Mouse (Mus musculus) erythroid progenitor cell, adult 5-6 weeks (primary cell): ENCODE data around the gene Abcc4. TPM values are rescaled to one million over a fixed set of nuclear protein-coding genes. Genes with fewer than 3 reads are reported as not detected.

Experiments
- ATAC-seq: replicated peaks from 2 replicates; pipeline ENCODE4 v1.8.0; 2016; ENCODE audit warnings: moderate number of reproducible peaks, mild to moderate bottlenecking, moderate TSS enrichment, inconsistent platforms; ENCODE audit not compliant: poor library complexity, low FRiP score, severe bottlenecking
- total RNA-seq, 2 experiments: library from RNA; stranded (forward) in 1 of 2; stranded (reverse) in 1 of 2; fragments of 150-400 nt in 1 of 2; fragments of 186-747, 209-891 nt in 1 of 2; gene quantifications; 2 replicates each; pipeline versions ENCODE4 v1.2.3 to v1.2.4; 2015 to 2017; ENCODE audit warnings: low replicate concordance in 2 of 2

Abcc4 gene
- total RNA-seq, 2 experiments from 2014 or later, result 16.3 to 17.5 TPM

DNA sequence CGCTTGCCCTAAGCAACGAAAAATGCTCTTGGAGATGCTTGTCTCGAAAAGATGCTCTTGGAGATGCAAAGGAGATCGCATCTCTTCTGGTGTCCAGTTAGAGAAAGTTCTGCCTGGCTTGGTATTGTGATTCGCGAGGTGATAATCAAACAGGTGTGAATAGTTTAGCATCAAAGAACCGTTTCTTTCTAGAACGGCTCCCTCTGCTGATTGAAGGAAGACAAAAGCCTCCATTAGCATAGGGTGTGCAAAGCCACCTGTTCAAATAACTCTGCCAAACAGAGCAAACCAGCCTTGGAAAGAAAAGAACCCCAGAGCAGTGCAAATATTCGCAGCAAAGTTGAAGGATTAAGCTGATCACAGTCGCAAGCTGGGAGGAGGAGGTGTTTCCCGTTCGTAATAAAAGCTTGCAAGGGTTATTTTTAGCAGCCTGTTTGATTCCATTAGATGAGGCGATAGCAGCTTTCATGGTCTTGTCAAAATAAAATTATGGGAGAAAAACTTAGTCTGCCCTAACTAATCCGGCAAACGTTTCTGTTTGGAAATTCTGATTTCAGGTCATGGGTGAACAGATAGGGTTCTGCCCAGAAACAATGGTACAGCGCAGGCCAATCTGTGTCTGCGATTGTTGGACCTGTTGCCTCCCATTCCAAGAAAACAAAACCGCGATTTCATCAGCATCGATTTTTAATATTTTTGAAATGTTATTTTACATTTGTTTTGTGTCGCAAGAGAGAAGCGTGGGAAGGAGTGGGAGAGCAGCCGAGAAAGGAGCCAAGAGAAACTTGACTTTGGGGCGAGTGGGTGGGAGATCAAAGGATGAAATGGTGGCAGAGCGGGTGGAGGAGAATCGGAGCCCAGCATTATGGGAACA lies 231.6 kb downstream of the Abcc4 start:
- ATAC-seq, result no peak

DNA sequence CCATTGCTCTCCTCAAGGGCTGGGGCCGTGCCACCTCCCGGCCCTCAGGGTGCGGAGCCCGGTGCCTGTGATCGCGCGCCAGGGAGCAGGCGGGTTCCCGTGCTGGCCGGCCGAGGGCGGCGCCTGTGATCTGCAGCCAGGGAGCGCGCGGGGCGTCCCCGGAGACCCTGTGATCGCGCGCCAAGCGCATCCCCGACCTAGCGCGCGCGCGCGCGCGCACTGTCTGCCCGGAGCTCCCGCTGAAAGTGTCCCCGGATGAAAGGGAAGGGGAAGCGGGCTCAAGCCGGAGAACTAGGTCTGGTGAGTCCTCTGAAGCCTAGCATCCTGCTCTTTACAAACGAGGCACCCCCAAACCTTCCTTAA lies 232.2 kb downstream of the Abcc4 start:
- ATAC-seq, result no peak

DNA sequence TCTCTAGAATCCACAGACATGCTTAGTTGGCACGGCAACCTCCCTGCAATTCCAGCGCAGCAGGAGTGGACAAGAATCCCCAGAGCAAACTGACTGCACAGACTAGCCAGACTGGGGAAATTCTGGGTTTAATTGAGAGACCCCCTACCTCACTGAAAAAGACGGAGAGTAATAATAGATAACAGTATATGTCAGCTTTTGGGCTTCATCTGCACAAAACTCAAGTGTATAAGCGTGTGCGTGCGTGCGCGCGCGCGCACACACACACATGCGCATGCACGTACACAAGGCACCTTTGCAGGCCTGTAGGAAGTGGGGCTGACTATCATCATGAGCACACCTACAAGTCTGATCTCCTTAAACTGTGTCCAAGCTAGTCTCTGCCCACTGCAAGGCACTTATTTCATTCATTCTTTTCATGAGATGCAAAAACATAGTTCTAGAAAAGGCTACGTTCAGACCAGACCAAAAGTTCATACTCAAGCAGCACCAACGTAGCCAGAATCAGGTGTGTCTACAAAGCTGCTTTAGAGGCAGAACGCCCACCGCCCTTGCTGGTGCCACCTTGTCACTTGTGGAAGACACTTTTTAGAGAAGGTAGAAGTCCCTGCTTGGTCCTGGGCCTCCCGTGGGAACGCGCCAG lies 232.7 kb downstream of the Abcc4 start:
- no peak for ATAC-seq

DNA sequence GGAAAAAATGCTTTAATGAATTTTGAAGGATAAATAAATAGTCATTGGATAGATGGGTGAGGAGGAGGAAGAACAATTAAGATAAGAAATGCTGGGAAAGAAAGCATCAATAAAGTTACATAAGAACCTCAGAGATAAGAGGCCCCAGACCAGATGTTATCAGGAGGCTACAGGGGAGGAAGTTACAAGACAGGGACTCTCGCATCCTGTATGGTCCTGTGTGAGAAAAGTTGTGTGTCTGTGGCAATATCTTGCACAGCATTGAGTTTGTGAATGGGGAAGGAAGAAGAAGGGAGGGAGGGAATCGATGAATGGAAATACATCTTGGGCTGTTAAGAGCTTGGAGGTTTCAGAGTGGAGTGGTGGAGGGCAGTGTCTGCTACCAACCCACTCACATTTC lies 240.7 kb downstream of the Abcc4 start:
- ATAC-seq, result no peak

DNA sequence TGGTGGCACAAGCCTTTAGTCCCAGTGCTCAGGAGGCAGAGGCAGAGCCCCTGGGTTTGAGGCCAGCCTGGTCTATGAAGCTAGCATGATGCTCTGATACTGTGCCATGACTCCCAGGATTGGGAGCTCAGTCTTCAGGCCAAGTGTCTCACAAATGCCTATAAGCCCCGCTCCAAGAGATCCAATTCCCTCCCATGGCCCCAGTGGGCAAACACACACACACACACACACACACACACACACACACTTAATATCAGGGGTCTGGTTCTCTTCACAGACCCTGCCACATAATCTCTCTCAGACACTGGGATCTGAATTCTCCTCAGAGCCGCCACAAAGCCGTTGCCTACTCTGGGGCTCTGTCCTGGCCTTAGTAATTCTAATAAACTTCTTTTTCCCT lies 241.6 kb downstream of the Abcc4 start:
- ATAC-seq, result no peak

DNA sequence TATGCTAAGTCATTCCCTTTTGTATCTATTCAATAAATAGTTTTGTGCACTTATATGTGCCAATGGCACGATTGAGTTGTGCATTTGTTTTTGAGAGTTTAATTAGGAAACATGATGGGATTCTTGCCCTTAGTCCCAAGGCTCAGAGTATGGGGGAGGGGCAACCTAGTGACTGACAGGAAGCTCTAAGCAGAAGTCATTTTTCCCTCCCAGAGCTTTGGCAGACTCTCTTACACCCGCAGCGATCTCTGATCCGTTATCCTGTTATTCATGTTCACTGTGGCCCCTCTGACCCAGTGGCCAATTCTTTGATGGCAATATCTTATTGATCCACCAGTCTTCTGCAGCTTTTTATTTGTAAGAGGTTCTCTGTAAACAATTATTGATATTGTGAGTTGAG lies 253.4 kb downstream of the Abcc4 start:
- ATAC-seq, result no peak

DNA sequence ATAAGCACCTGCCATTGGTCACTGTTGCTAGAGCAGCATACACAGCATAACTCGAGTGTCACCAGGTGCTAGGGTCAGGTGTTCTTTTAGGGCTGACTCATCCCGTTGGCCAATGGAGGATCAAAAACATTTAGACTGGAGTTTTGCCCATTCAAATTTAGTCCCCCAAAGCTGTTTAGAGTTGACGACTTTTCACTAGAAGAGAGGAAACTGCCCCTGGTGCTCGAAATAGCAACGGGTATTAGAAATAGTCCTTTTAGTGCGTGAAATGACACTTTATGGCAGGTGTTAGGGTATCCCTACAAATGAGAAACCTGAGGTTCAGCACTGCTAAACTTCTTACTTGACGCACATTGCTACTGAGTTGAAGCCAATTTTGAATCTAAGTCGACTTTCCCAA lies 265.9 kb downstream of the Abcc4 start:
- no peak for ATAC-seq

DNA sequence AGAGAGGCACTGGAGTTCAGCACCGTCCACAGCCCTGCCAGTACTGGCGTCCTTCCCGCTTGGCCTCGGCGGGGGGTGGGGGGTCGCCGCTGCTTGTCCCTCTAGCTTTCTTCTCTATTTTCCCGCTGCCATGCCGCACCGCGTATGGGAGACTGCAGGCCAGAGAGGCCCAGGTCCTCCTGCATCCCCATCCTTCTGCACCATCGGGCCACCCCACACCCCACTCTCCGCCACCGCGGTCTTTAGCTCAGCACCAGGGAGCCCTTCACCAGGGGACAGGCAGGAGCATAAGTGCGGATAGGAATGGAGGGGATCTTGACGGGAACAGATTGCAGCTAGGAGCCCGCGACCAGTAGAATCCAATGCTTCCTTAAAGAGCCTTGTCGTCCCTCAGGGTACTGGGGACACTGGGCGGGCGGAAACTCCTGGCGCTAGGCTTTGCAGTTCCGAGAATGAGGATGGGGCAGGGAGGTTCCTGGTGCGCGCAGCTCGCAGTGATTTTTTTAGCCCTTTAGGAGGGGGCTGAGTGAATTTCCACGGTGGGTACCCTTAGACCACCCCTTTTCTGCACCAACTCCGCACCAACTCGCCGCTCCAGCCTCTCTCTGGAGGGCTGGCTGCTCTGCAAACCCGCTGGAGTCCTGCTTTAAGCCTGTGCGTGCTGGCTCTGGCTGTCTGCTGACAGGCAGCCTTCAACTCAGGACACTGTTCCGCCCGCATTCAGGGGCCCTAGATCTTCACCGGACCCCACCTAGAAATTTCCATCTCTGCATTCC lies 268.7 kb downstream of the Abcc4 start:
- ATAC-seq, result no peak

DNA sequence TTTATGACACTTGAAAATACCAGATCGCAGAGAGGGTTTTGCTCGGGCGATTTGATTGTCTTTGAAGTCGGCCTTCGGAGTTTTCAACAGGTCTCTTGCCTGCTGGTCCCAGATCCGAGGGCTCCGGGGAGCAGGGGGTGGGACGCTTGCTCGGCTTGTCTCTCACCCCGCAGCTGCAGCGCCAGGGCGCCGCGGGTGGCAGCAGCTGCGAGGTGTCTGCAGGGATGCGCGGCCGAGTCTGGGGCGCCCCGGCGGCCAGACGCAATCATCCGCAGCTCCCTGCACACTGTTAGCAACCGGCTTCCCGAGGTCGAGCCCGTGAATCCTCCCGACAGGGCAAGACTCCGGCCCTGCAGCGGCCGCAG lies 269.2 kb downstream of the Abcc4 start:
- no peak for ATAC-seq

DNA sequence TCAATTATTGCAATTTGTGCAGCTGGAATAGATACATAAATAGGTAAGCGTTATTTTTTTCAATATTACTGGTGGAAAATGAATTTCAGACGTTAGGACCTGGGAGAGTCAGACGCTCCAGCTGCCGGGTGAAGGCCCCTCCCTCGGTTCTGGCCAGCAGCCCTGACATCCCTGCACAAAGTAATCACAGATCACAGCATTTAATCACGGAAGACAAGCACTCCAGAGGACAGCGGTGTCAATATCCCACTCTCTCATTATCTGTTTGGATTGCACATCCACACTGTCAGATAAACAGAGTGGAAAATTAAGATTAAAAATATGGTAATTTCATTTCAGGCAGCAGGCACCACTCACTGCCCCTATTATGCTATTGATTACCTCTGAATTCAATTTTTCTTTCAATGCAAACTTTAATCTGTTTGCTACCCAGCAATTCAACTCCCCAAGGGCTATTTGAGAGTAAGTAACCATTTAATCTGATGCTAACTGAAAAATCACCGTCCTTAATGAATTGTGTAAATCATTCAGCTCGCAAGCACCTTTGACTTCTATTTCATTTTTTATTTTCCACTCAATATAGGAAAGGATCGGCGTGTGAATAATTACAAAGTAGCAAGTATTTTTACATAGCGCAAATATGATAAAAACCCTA lies 270.2 kb downstream of the Abcc4 start:
- ATAC-seq, result no peak

DNA sequence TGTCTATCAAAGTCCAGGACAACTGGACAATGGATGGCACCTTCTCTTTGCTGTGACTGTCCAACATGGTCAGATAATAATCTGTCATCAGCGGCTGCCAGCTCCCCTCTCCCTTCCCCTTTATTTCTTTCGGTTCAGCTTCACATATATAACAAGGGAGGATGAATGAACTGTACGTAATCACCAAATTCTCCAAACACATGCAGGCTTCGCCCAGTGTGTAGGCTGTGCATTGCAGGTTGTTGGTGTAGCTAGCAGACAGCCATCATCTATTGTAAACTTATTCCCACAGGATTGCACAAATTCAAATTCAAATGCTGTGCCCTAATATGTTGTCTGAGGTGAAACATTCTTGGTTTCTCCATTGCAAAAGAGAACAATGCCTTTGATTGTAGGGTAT lies 271.2 kb downstream of the Abcc4 start:
- ATAC-seq, result no peak

DNA sequence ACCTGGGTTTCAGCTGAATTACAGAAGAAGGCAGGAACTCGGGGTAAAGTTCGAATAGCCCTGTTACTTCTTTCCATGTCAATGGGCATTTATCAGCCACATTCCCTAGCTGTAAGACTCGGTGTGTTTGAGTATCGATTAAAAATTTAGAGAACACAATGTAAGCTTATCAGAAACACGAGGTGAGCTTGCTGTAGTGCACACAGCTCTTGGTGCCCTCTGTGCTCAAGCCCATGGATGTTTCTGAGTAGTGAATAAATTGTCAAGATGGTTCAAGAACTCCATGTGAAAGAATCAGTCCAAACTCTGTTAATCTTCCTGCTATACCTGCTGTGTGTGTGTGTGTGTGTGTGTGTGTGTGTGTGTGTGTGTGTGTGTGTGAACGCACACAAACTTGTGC lies 272.2 kb downstream of the Abcc4 start:
- no peak for ATAC-seq

Other genes with a start within 250 kb of the Abcc4 start
- gene Cldn10, start 81.7 kb upstream of the Abcc4 start, total RNA-seq (2015; ENCODE audit: low replicate concordance), result 1.4 and 3.4 TPM in 2 replicates
- gene Cldn10, start 81.7 kb upstream of the Abcc4 start, total RNA-seq (2017; ENCODE audit: low replicate concordance), result not detected in 2 replicates
- gene Dzip1, start 219.2 kb upstream of the Abcc4 start, total RNA-seq (2015; ENCODE audit: low replicate concordance), result 1.8 TPM in 1 of 2 replicates, not detected in the other
- 0.61 TPM in 1 of 2 replicates, not detected in the other for gene Dzip1, start 219.2 kb upstream of the Abcc4 start, total RNA-seq (2017; ENCODE audit: low replicate concordance)
- gene Dnajc3, start 231.8 kb upstream of the Abcc4 start, total RNA-seq (2015; ENCODE audit: low replicate concordance), result 20.5 and 32.7 TPM in 2 replicates
- 27.8 and 51.5 TPM in 2 replicates for gene Dnajc3, start 231.8 kb upstream of the Abcc4 start, total RNA-seq (2017; ENCODE audit: low replicate concordance)